Mouse (Mus musculus) heart, adult 2 months (tissue): ENCODE measurements at regions not wholly inside any gene's neighbourhood (a gene's known extent, or its start where the extent isn't known, plus 50 kb on each side); places are given as distances from the start of the nearest gene placed in this dataset.

Experiments used
- DNase-seq, 2 experiments: peaks; one replicate each; pipeline ENCODE4 v3.0.0; 2021
- H3K27ac ChIP-seq: fragments of 200-600 bp; 2 replicates; pipeline ENCODE4 v1.8.1; 2022
- H3K27me3 ChIP-seq: fragments of 200-500 bp; 2 replicates; pipeline ENCODE4 v1.6.1; 2012; ENCODE audit warnings: mild to moderate bottlenecking, low read length, inconsistent platforms, mixed read lengths; ENCODE audit not compliant: control insufficient read depth, insufficient read depth
- H3K36me3 ChIP-seq: fragments of 200-500 bp; 2 replicates; pipeline ENCODE4 v1.6.1; 2012; ENCODE audit warnings: low read length, inconsistent platforms; ENCODE audit not compliant: control insufficient read depth, insufficient read depth
- H3K4me1 ChIP-seq: fragments of 200-500 bp; 2 replicates; pipeline ENCODE4 v1.6.1; 2011; ENCODE audit warnings: low read length; ENCODE audit not compliant: control insufficient read depth, insufficient read depth
- H3K4me3 ChIP-seq: fragments of 200-600 bp; 2 replicates; pipeline ENCODE4 v1.8.1; 2022
- H3K79me2 ChIP-seq: fragments of 200-500 bp; replicated peaks from 2 replicates; pipeline ENCODE4 v1.6.1; 2012; ENCODE audit warnings: mild to moderate bottlenecking, inconsistent platforms, low read length, moderate library complexity, mixed read lengths; ENCODE audit not compliant: control insufficient read depth, insufficient read depth
- H3K9ac ChIP-seq: fragments of 200-500 bp; 2 replicates; pipeline ENCODE4 v1.6.1; 2012; ENCODE audit warnings: low read depth, mild to moderate bottlenecking, control low read depth, inconsistent platforms, low read length, mixed read lengths
- CTCF ChIP-seq: fragments of 200-600 bp; IDR thresholded peaks from 2 replicates; pipeline ENCODE4 v1.8.1; 2022; ENCODE audit warnings: antibody characterized with exemption, mild to moderate bottlenecking, moderate library complexity
- EP300 ChIP-seq: fragments of 200-500 bp; IDR thresholded peaks from 2 replicates; pipeline ENCODE4 v1.6.1; 2011; ENCODE audit warnings: low read depth, low read length, control low read depth; ENCODE audit not compliant: insufficient read depth
- POLR2A ChIP-seq: fragments of 200-500 bp; IDR thresholded peaks from 2 replicates; pipeline ENCODE4 v1.6.1; 2011; ENCODE audit warnings: mild to moderate bottlenecking, low read depth, low read length, control low read depth; ENCODE audit not compliant: insufficient read depth
- WGBS: fragments of 180-500 bp; shearing (Covaris S2); methylation state at CpG from one replicate; pipeline ENCODE4 v1.1.7; 2018; 5-methylcytosine and 5-hydroxymethylcytosine counted together
- intact Hi-C: fragments of 180-260 bp; cut with DNase I; formaldehyde crosslinking; loops from one replicate; pipeline ENCODE4 v1.15.1; 2025

GRCm38 (mm10) chr15:93027185-93027584 is 247.8 kb downstream of the Gxylt1 start:
- TF ChIP-seq CTCF = no peak
- no peak for TF ChIP-seq POLR2A
- TF ChIP-seq EP300 = no peak
- DNase-seq = no peak
- intact Hi-C loops = no loop called here
- no peaks in the 10 kb centered on the region for H3K36me3 ChIP-seq
- H3K27ac ChIP-seq = no peak overlapping the region
- no peaks in the 10 kb centered on the region for H3K4me1 ChIP-seq
- no peak overlapping the region for H3K4me3 ChIP-seq
- H3K9ac ChIP-seq = no peak overlapping the region
- no peaks in the 10 kb centered on the region for H3K27me3 ChIP-seq
- 37% methylated on average over 6 of the region's 6 CpGs for WGBS
- H3K79me2 ChIP-seq = no peaks in the 10 kb centered on the region

GRCm38 (mm10) chr15:93026456-93027078 is 248.4 kb downstream of the Gxylt1 start:
- no peaks in the 10 kb centered on the region for H3K79me2 ChIP-seq
- H3K36me3 ChIP-seq = no peaks in the 10 kb centered on the region
- no peaks in the 10 kb centered on the region for H3K27me3 ChIP-seq
- H3K9ac ChIP-seq = no peak overlapping the region
- no peak for TF ChIP-seq CTCF
- no peak for TF ChIP-seq EP300
- no peak for TF ChIP-seq POLR2A
- intact Hi-C loops = no loop called here
- DNase-seq = no peak
- no peak overlapping the region for H3K4me3 ChIP-seq
- 36% methylated on average over 11 of the region's 11 CpGs for WGBS
- no peak overlapping the region for H3K27ac ChIP-seq
- no peaks in the 10 kb centered on the region for H3K4me1 ChIP-seq

- WGBS = 32% methylated on average over 9 of the region's 9 CpGs
These were observed 249.2 kb downstream of the Gxylt1 start for GRCm38 (mm10) chr15:93025791-93026190.

GRCm38 (mm10) chr15:93024171-93024570 is 250.8 kb downstream of the Gxylt1 start:
- Histone ChIP-seq H3K36me3 (no peaks in the 10 kb centered on the region), H3K79me2 (no peaks in the 10 kb centered on the region), H3K9ac (no peak overlapping the region), H3K4me3 (no peak overlapping the region), H3K27ac (no peak overlapping the region), H3K4me1 (no peaks in the 10 kb centered on the region), H3K27me3 (no peaks in the 10 kb centered on the region)
- no peak for DNase-seq
- TF ChIP-seq EP300 (no peak), POLR2A (no peak), CTCF (no peak)
- WGBS = 52% methylated on average over 6 of the region's 6 CpGs
- intact Hi-C loops = no loop called here

More at GRCm38 (mm10) chr15:93025791-93026190, 249.2 kb downstream of the Gxylt1 start:
- no peak overlapping the region for H3K9ac ChIP-seq
- no peaks in the 10 kb centered on the region for H3K36me3 ChIP-seq
- no peak overlapping the region for H3K27ac ChIP-seq
- no peaks in the 10 kb centered on the region for H3K79me2 ChIP-seq
- no peak overlapping the region for H3K4me3 ChIP-seq
- intact Hi-C loops = no loop called here
- no peaks in the 10 kb centered on the region for H3K27me3 ChIP-seq
- DNase-seq = no peak
- no peaks in the 10 kb centered on the region for H3K4me1 ChIP-seq
- TF ChIP-seq POLR2A (no peak), CTCF (no peak), EP300 (no peak)

GRCm38 (mm10) chr15:93011166-93011565 is 263.8 kb downstream of the Gxylt1 start:
- no peaks in the 10 kb centered on the region for H3K27me3 ChIP-seq
- no peaks in the 10 kb centered on the region for H3K36me3 ChIP-seq
- no peak overlapping the region for H3K4me3 ChIP-seq
- no peak overlapping the region for H3K27ac ChIP-seq
- 80% methylated on average over 5 of the region's 5 CpGs for WGBS
- H3K79me2 ChIP-seq = no peaks in the 10 kb centered on the region
- no peaks in the 10 kb centered on the region for H3K4me1 ChIP-seq
- intact Hi-C loops = loop anchor here (10.0 kb wide), 1 partner anchor 746 kb away; no protein-coding TSS in a partner anchor
- DNase-seq = no peak
- no peak overlapping the region for H3K9ac ChIP-seq
- TF ChIP-seq POLR2A = no peak
- TF ChIP-seq CTCF = no peak
- TF ChIP-seq EP300 = no peak

GRCm38 (mm10) chr15:93010629-93011028 is 264.4 kb downstream of the Gxylt1 start:
- no peak overlapping the region for H3K9ac ChIP-seq
- TF ChIP-seq CTCF (no peak), EP300 (no peak), POLR2A (no peak)
- 14% methylated on average over 2 of the region's 2 CpGs for WGBS
- H3K36me3 ChIP-seq = no peaks in the 10 kb centered on the region
- no peaks in the 10 kb centered on the region for H3K27me3 ChIP-seq
- H3K4me1 ChIP-seq = no peaks in the 10 kb centered on the region
- DNase-seq = no peak
- no peaks in the 10 kb centered on the region for H3K79me2 ChIP-seq
- no peak overlapping the region for H3K27ac ChIP-seq
- intact Hi-C loops = loop anchor here (10.0 kb wide), 1 partner anchor 746 kb away; no protein-coding TSS in a partner anchor
- no peak overlapping the region for H3K4me3 ChIP-seq
